Mouse (Mus musculus): ENCODE measurements around the gene Nav3. TPM values are rescaled to one million over a fixed set of nuclear protein-coding genes. Genes with fewer than 3 reads are reported as not detected.

The Nav3 gene
- polyA plus RNA-seq, 1 experiment from 2014 or later, result 27.7 TPM

- Histone ChIP-seq H3K27ac (no peak overlapping the region), H3K9ac (no peak overlapping the region), H3K36me3 (replicated peaks; ENCODE audit: control insufficient read depth, insufficient read depth) (peaks cover 11% of the 10 kb centered on the region; the same call in 1 of the 2 replicates), H3K27me3 (ENCODE audit: control insufficient read depth, insufficient read depth, low read length) (no peaks in the 10 kb centered on the region), H3K4me3 (replicated peaks; ENCODE audit: low read length) (no peak overlapping the region), H3K4me2 (replicated peaks) (no peak overlapping the region), H3K4me1 (replicated peaks; ENCODE audit: control insufficient read depth, insufficient read depth, low read length) (no peaks in the 10 kb centered on the region), H3K9me3 (ENCODE audit: control insufficient read depth, low read length) (no peaks in the 10 kb centered on the region)
- ATAC-seq (ENCODE audit: low FRiP score) (no peak), DNase-seq (ENCODE audit: low spot score) (no peak)
- WGBS, result 90% methylated on average over 8 of the region's 8 CpGs
These were observed 686.9 kb downstream of the Nav3 start for GRCm38 (mm10) chr10:109769092-109769491.

GRCm38 (mm10) chr10:109765650-109766049, 690.4 kb downstream of the Nav3 start:
- Histone ChIP-seq H3K27me3 (ENCODE audit: control insufficient read depth, insufficient read depth, low read length) (no peaks in the 10 kb centered on the region), H3K9me3 (ENCODE audit: control insufficient read depth, low read length) (no peaks in the 10 kb centered on the region), H3K4me1 (replicated peaks; ENCODE audit: control insufficient read depth, insufficient read depth, low read length) (no peaks in the 10 kb centered on the region), H3K36me3 (replicated peaks; ENCODE audit: control insufficient read depth, insufficient read depth) (peaks cover 11% of the 10 kb centered on the region; the same call in 1 of the 2 replicates), H3K9ac (no peak overlapping the region), H3K27ac (no peak overlapping the region), H3K4me2 (replicated peaks) (no peak overlapping the region), H3K4me3 (replicated peaks; ENCODE audit: low read length) (no peak overlapping the region)
- DNase-seq (ENCODE audit: low spot score), result peak; percentile 83
- 4% methylated on average over 2 of the region's 2 CpGs for WGBS
- no peak for ATAC-seq (ENCODE audit: low FRiP score)

GRCm38 (mm10) chr10:109764412-109765101, 691.4 kb downstream of the Nav3 start:
- no peak overlapping the region for H3K4me3 ChIP-seq (replicated peaks; ENCODE audit: low read length)
- WGBS, result 84% methylated on average over 18 of the region's 18 CpGs
- ATAC-seq (ENCODE audit: low FRiP score), result 0 out of 2 replicates have a peak, but pooled peaks have one; percentile 24
- no peaks in the 10 kb centered on the region for H3K9me3 ChIP-seq (ENCODE audit: control insufficient read depth, low read length)
- no peak overlapping the region for H3K4me2 ChIP-seq (replicated peaks)
- H3K4me1 ChIP-seq (replicated peaks; ENCODE audit: control insufficient read depth, insufficient read depth, low read length), result no peaks in the 10 kb centered on the region
- H3K9ac ChIP-seq, result no peak overlapping the region
- no peaks in the 10 kb centered on the region for H3K27me3 ChIP-seq (ENCODE audit: control insufficient read depth, insufficient read depth, low read length)
- H3K27ac ChIP-seq, result no peak overlapping the region
- H3K36me3 ChIP-seq (replicated peaks; ENCODE audit: control insufficient read depth, insufficient read depth), result peaks cover 11% of the 10 kb centered on the region; the same call in 1 of the 2 replicates
- DNase-seq (ENCODE audit: low spot score), result no peak

- no peak overlapping the region for H3K4me3 ChIP-seq (replicated peaks; ENCODE audit: low read length)
- DNase-seq (ENCODE audit: low spot score) (no peak), ATAC-seq (ENCODE audit: low FRiP score) (peak; percentile 55; the same call in 1 of the 2 replicates)
- no peak overlapping the region for H3K27ac ChIP-seq
- H3K36me3 ChIP-seq (replicated peaks; ENCODE audit: control insufficient read depth, insufficient read depth), result 0 out of 2 replicates have a peak, but pooled peaks cover 6% of the 10 kb centered on the region
- no peak overlapping the region for H3K4me2 ChIP-seq (replicated peaks)
- 66% methylated on average over 17 of the region's 17 CpGs for WGBS
- no peaks in the 10 kb centered on the region for H3K9me3 ChIP-seq (ENCODE audit: control insufficient read depth, low read length)
- H3K9ac ChIP-seq, result no peak overlapping the region
- no peaks in the 10 kb centered on the region for H3K27me3 ChIP-seq (ENCODE audit: control insufficient read depth, insufficient read depth, low read length)
- H3K4me1 ChIP-seq (replicated peaks; ENCODE audit: control insufficient read depth, insufficient read depth, low read length), result no peaks in the 10 kb centered on the region
These were observed 696.9 kb downstream of the Nav3 start for GRCm38 (mm10) chr10:109758921-109759600.

GRCm38 (mm10) chr10:109746901-109747300, 709.1 kb downstream of the Nav3 start:
- H3K9me3 ChIP-seq (ENCODE audit: control insufficient read depth, low read length), result peaks cover 15% of the 10 kb centered on the region
- H3K36me3 ChIP-seq (replicated peaks; ENCODE audit: control insufficient read depth, insufficient read depth), result peaks cover 21% of the 10 kb centered on the region
- H3K27me3 ChIP-seq (ENCODE audit: control insufficient read depth, insufficient read depth, low read length), result no peaks in the 10 kb centered on the region
- WGBS, result 53% methylated on average over 3 of the region's 3 CpGs
- DNase-seq (ENCODE audit: low spot score), result peak; percentile 66
- H3K4me2 ChIP-seq (replicated peaks), result no peak overlapping the region
- H3K4me3 ChIP-seq (replicated peaks; ENCODE audit: low read length), result no peak overlapping the region
- H3K9ac ChIP-seq, result no peak overlapping the region
- ATAC-seq (ENCODE audit: low FRiP score), result no peak
- no peak overlapping the region for H3K27ac ChIP-seq
- H3K4me1 ChIP-seq (replicated peaks; ENCODE audit: control insufficient read depth, insufficient read depth, low read length), result no peaks in the 10 kb centered on the region

- H3K4me2 ChIP-seq (replicated peaks), result no peak overlapping the region
- no peaks in the 10 kb centered on the region for H3K27me3 ChIP-seq (ENCODE audit: control insufficient read depth, insufficient read depth, low read length)
- DNase-seq (ENCODE audit: low spot score) (no peak), ATAC-seq (ENCODE audit: low FRiP score) (no peak)
- H3K9me3 ChIP-seq (ENCODE audit: control insufficient read depth, low read length), result peaks cover 15% of the 10 kb centered on the region
- H3K9ac ChIP-seq, result no peak overlapping the region
- no peak overlapping the region for H3K4me3 ChIP-seq (replicated peaks; ENCODE audit: low read length)
- no peak overlapping the region for H3K27ac ChIP-seq
- 54% methylated on average over 2 of the region's 2 CpGs for WGBS
- no peaks in the 10 kb centered on the region for H3K4me1 ChIP-seq (replicated peaks; ENCODE audit: control insufficient read depth, insufficient read depth, low read length)
- H3K36me3 ChIP-seq (replicated peaks; ENCODE audit: control insufficient read depth, insufficient read depth), result peaks cover 19% of the 10 kb centered on the region
These were observed 714.3 kb downstream of the Nav3 start for GRCm38 (mm10) chr10:109741664-109742063.

DNA sequence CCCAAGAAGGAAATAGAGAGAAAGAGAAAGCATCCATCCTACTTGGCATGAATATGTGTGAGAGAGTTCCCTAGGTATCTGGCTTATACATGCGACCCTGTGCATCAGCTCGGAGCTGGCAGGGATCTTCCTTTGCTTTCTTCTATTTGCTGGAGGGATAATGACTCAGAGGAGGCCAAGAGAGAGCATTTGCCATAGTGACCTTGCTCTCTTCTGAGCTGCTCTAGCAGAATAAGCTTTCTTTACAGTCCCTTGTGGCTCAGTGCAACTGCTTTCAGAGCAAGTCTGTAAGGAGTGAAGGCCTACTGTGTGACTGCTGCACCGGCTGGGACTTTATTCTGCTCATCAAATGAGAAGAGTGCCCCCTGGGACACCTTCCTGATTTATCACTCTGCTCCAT, 715.7 kb downstream of the Nav3 start:
- DNase-seq (ENCODE audit: low spot score), result no peak
- H3K9ac ChIP-seq, result no peak overlapping the region
- WGBS, result 43% methylated on average over 3 of the region's 3 CpGs

DNA sequence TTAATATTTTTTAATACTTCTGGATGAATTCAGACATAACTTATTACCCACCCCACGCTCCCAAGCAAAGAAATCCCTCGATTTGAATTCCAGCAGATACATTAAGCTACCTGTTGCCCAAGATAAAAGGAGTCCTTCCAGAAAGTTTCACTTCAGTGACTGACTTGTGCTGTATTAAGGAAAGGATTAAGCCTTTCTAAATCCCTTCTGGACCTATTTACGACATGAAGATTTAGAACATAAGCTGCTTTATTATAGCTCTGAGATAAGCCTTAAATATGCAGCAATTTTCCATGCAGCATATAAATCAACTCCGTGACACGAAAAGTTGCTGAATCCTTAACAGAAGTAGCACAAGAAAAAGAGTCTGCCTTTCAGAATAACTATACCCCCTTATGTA, 732.4 kb downstream of the Nav3 start:
- ATAC-seq (ENCODE audit: low FRiP score) (no peak), DNase-seq (ENCODE audit: low spot score) (no peak)
- no peak overlapping the region for H3K27ac ChIP-seq
- no peak overlapping the region for H3K4me2 ChIP-seq (replicated peaks)
- H3K4me1 ChIP-seq (replicated peaks; ENCODE audit: control insufficient read depth, insufficient read depth, low read length), result no peaks in the 10 kb centered on the region
- H3K9ac ChIP-seq, result no peak overlapping the region
- 80% methylated on average over 5 of the region's 5 CpGs for WGBS
- H3K9me3 ChIP-seq (ENCODE audit: control insufficient read depth, low read length), result no peaks in the 10 kb centered on the region
- no peak overlapping the region for H3K4me3 ChIP-seq (replicated peaks; ENCODE audit: low read length)
- peaks cover 10% of the 10 kb centered on the region; the same call in 1 of the 2 replicates for H3K36me3 ChIP-seq (replicated peaks; ENCODE audit: control insufficient read depth, insufficient read depth)
- H3K27me3 ChIP-seq (ENCODE audit: control insufficient read depth, insufficient read depth, low read length), result no peaks in the 10 kb centered on the region

More for the DNA sequence above, 715.7 kb downstream of the Nav3 start:
- Histone ChIP-seq H3K27ac (no peak overlapping the region), H3K4me1 (replicated peaks; ENCODE audit: control insufficient read depth, insufficient read depth, low read length) (no peaks in the 10 kb centered on the region), H3K4me3 (replicated peaks; ENCODE audit: low read length) (no peak overlapping the region), H3K4me2 (replicated peaks) (no peak overlapping the region), H3K36me3 (replicated peaks; ENCODE audit: control insufficient read depth, insufficient read depth) (peaks cover 20% of the 10 kb centered on the region), H3K27me3 (ENCODE audit: control insufficient read depth, insufficient read depth, low read length) (no peaks in the 10 kb centered on the region), H3K9me3 (ENCODE audit: control insufficient read depth, low read length) (peaks cover 15% of the 10 kb centered on the region)
- no peak; the same call in 1 of the 2 replicates for ATAC-seq (ENCODE audit: low FRiP score)

DNA sequence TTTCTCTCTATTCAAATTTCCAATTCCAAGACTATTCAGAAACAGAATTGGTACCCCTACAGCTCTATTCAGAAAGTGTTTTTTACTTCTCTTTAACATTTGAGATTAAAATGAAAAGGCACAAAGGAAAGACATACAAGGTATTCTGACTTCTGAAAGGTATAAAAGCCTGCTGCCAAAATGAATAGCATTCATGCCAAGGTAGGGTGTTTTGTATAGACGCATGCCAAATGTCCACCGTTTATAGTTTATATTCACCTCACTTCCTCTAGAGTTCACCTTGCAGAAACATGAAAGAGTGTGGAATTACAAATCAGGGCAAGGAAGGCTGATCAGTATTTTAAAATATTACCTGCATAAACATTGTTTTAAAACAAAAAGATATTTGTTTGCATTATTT, 737.2 kb downstream of the Nav3 start:
- WGBS, result 81% methylated on average over 2 of the region's 2 CpGs
- H3K9me3 ChIP-seq (ENCODE audit: control insufficient read depth, low read length), result no peaks in the 10 kb centered on the region
- no peak overlapping the region for H3K4me2 ChIP-seq (replicated peaks)
- no peak for ATAC-seq (ENCODE audit: low FRiP score)
- no peak for DNase-seq (ENCODE audit: low spot score)
- H3K36me3 ChIP-seq (replicated peaks; ENCODE audit: control insufficient read depth, insufficient read depth), result peaks cover 21% of the 10 kb centered on the region
- no peaks in the 10 kb centered on the region for H3K4me1 ChIP-seq (replicated peaks; ENCODE audit: control insufficient read depth, insufficient read depth, low read length)
- H3K27me3 ChIP-seq (ENCODE audit: control insufficient read depth, insufficient read depth, low read length), result no peaks in the 10 kb centered on the region
- H3K9ac ChIP-seq, result no peak overlapping the region
- H3K27ac ChIP-seq, result no peak overlapping the region
- H3K4me3 ChIP-seq (replicated peaks; ENCODE audit: low read length), result no peak overlapping the region
